8 mouse cellular contexts compared by ENCODE assay signal in the genomic region with DNA sequence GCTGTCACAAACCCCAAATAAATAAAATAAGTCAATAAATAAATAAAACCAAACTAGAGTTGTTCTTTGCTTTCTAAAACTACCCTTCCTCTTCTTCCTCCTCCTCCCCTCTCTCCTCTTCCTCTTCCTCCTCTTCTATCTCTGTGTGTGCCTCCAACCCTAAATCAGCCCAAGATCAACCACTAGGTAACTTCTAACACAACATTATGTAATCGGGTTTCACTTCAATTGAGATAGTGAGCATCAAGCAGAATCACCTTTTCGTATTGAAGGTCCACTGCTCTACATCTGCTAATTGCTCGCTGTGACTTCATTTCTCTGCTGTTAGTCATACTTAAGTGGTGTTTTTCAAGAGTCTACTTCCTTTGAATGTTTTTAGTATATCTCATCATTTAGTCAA. TPM values are rescaled to one million over a fixed set of nuclear protein-coding genes. Genes with fewer than 3 reads are reported as not detected.
DNase-seq lines count a peak whose midpoint lies in the region; ATAC-seq lines count a peak whose summit lies in the region.

No protein-coding gene starts in this region.

- H3K27me3 ChIP-seq in embryonic facial prominence, embryonic 14.5 days (replicated peaks; ENCODE audit: control insufficient read depth, insufficient read depth, low read length), result no peaks in the 10 kb centered on the region
- H3K27me3 ChIP-seq in embryonic facial prominence, embryonic 10.5 days (replicated peaks; ENCODE audit: low read depth, poor library complexity, severe bottlenecking), result no peaks in the 10 kb centered on the region
- H3K27me3 ChIP-seq in intestine, embryonic 15.5 days (replicated peaks), result no peaks in the 10 kb centered on the region
- H3K27me3 ChIP-seq in intestine, embryonic 16.5 days (replicated peaks; ENCODE audit: control insufficient read depth, insufficient read depth, low read length), result no peaks in the 10 kb centered on the region
- H3K27me3 ChIP-seq in embryonic facial prominence, embryonic 15.5 days, result no peaks in the 10 kb centered on the region
- no peaks in the 10 kb centered on the region for H3K27me3 ChIP-seq in midbrain, embryonic 16.5 days (ENCODE audit: control insufficient read depth, insufficient read depth, low read depth, low read length)

- H3K9ac ChIP-seq in embryonic facial prominence, embryonic 14.5 days (ENCODE audit: low read depth, low read length), result no peak overlapping the region
- no peak overlapping the region for H3K9ac ChIP-seq in intestine, embryonic 15.5 days
- H3K9ac ChIP-seq in intestine, embryonic 16.5 days (ENCODE audit: low read depth, low read length), result no peak overlapping the region
- H3K9ac ChIP-seq in embryonic facial prominence, embryonic 15.5 days, result no peak overlapping the region
- no peak overlapping the region for H3K9ac ChIP-seq in midbrain, embryonic 16.5 days (ENCODE audit: low read depth, low read length)

- H3K4me2 ChIP-seq in embryonic facial prominence, embryonic 14.5 days (ENCODE audit: low read depth, low read length), result no peak overlapping the region; the same call in 1 of the 2 replicates
- no peak overlapping the region for H3K4me2 ChIP-seq in intestine, embryonic 15.5 days (replicated peaks)
- no peak overlapping the region for H3K4me2 ChIP-seq in intestine, embryonic 16.5 days (ENCODE audit: low read depth, low read length)
- H3K4me2 ChIP-seq in embryonic facial prominence, embryonic 15.5 days (replicated peaks), result peak overlapping the region; percentile 60; the same call in 1 of the 2 replicates
- H3K4me2 ChIP-seq in midbrain, embryonic 16.5 days (ENCODE audit: low read length), result no peak overlapping the region

- 95% methylated on average over 3 of the region's 3 CpGs for WGBS in embryonic facial prominence, embryonic 14.5 days
- 97% methylated on average over 3 of the region's 3 CpGs for WGBS in embryonic facial prominence, embryonic 10.5 days
- 94% methylated on average over 3 of the region's 3 CpGs for WGBS in intestine, embryonic 15.5 days
- WGBS in intestine, embryonic 16.5 days, result 93% methylated on average over 3 of the region's 3 CpGs
- 92% methylated on average over 3 of the region's 3 CpGs for WGBS in embryonic facial prominence, embryonic 15.5 days
- WGBS in midbrain, embryonic 16.5 days, result 97% methylated on average over 3 of the region's 3 CpGs

- no peaks in the 10 kb centered on the region for H3K36me3 ChIP-seq in embryonic facial prominence, embryonic 14.5 days (ENCODE audit: control insufficient read depth, insufficient read depth, low read length)
- H3K36me3 ChIP-seq in embryonic facial prominence, embryonic 10.5 days (replicated peaks), result 0 out of 2 replicates have a peak, but pooled peaks cover 4% of the 10 kb centered on the region
- no peaks in the 10 kb centered on the region for H3K36me3 ChIP-seq in intestine, embryonic 15.5 days
- no peaks in the 10 kb centered on the region for H3K36me3 ChIP-seq in intestine, embryonic 16.5 days (ENCODE audit: control insufficient read depth, insufficient read depth, low read length)
- no peaks in the 10 kb centered on the region for H3K36me3 ChIP-seq in embryonic facial prominence, embryonic 15.5 days
- H3K36me3 ChIP-seq in midbrain, embryonic 16.5 days (ENCODE audit: control insufficient read depth, insufficient read depth, low read length), result no peaks in the 10 kb centered on the region

- no peak for ATAC-seq in embryonic facial prominence, embryonic 14.5 days (ENCODE audit: low read depth)
- ATAC-seq in intestine, embryonic 15.5 days, result no peak
- ATAC-seq in intestine, embryonic 16.5 days, result no peak
- ATAC-seq in embryonic facial prominence, embryonic 15.5 days (ENCODE audit: insufficient number of reproducible peaks, low FRiP score, low TSS enrichment, low read depth), result no peak
- ATAC-seq in midbrain, embryonic 16.5 days, result no peak

- no peak overlapping the region for H3K4me3 ChIP-seq in embryonic facial prominence, embryonic 14.5 days (ENCODE audit: low read depth, low read length)
- no peak overlapping the region for H3K4me3 ChIP-seq in embryonic facial prominence, embryonic 10.5 days
- no peak overlapping the region for H3K4me3 ChIP-seq in intestine, embryonic 15.5 days (replicated peaks)
- H3K4me3 ChIP-seq in intestine, embryonic 16.5 days (ENCODE audit: low read length), result no peak overlapping the region
- H3K4me3 ChIP-seq in embryonic facial prominence, embryonic 15.5 days (replicated peaks), result no peak overlapping the region
- no peak overlapping the region; the same call in 1 of the 2 replicates for H3K4me3 ChIP-seq in midbrain, embryonic 16.5 days (ENCODE audit: low read depth, low read length)

- peak overlapping the region; percentile 99; the same call in 1 of the 2 replicates for H3K27ac ChIP-seq in embryonic facial prominence, embryonic 14.5 days (replicated peaks; ENCODE audit: low read depth, low read length)
- H3K27ac ChIP-seq in embryonic facial prominence, embryonic 10.5 days (replicated peaks), result no peak overlapping the region
- H3K27ac ChIP-seq in intestine, embryonic 15.5 days, result peak overlapping the region; percentile 99; the same call in 1 of the 2 replicates
- H3K27ac ChIP-seq in intestine, embryonic 16.5 days (ENCODE audit: low read length), result no peak overlapping the region; the same call in 1 of the 2 replicates
- H3K27ac ChIP-seq in embryonic facial prominence, embryonic 15.5 days (replicated peaks), result no peak overlapping the region; the same call in 1 of the 2 replicates
- H3K27ac ChIP-seq in midbrain, embryonic 16.5 days (ENCODE audit: low read length), result peak overlapping the region; percentile 98

- H3K9me3 ChIP-seq in embryonic facial prominence, embryonic 14.5 days (ENCODE audit: control insufficient read depth, low read length), result no peaks in the 10 kb centered on the region
- H3K9me3 ChIP-seq in embryonic facial prominence, embryonic 10.5 days, result peaks cover 4% of the 10 kb centered on the region; the same call in 1 of the 2 replicates
- no peaks in the 10 kb centered on the region for H3K9me3 ChIP-seq in intestine, embryonic 15.5 days
- H3K9me3 ChIP-seq in intestine, embryonic 16.5 days (ENCODE audit: control insufficient read depth, low read length), result no peaks in the 10 kb centered on the region
- no peaks in the 10 kb centered on the region for H3K9me3 ChIP-seq in embryonic facial prominence, embryonic 15.5 days (replicated peaks)
- H3K9me3 ChIP-seq in midbrain, embryonic 16.5 days (replicated peaks; ENCODE audit: control insufficient read depth, low read length, poor library complexity, severe bottlenecking), result no peaks in the 10 kb centered on the region

- DNase-seq in embryonic facial prominence, embryonic 14.5 days (ENCODE audit: low spot score), result no peak
- DNase-seq in embryonic facial prominence, embryonic 10.5 days (ENCODE audit: low spot score), result no peak
- no peak for DNase-seq in c-Kit-positive CD71-positive TER-119-positive erythroid progenitor cells, embryonic 14.5 days (ENCODE audit: low spot score)
- DNase-seq in frontal cortex, postnatal 10 days (ENCODE audit: low spot score in 2 of 2), result no peak

- H3K4me1 ChIP-seq in embryonic facial prominence, embryonic 14.5 days (ENCODE audit: control insufficient read depth, insufficient read depth, low read length), result peaks cover 25% of the 10 kb centered on the region
- H3K4me1 ChIP-seq in embryonic facial prominence, embryonic 10.5 days, result peaks cover 24% of the 10 kb centered on the region
- peaks cover 7% of the 10 kb centered on the region for H3K4me1 ChIP-seq in intestine, embryonic 15.5 days (replicated peaks)
- H3K4me1 ChIP-seq in intestine, embryonic 16.5 days (ENCODE audit: control insufficient read depth, insufficient read depth, low read length), result peaks cover 10% of the 10 kb centered on the region
- H3K4me1 ChIP-seq in embryonic facial prominence, embryonic 15.5 days, result peaks cover 38% of the 10 kb centered on the region
- H3K4me1 ChIP-seq in midbrain, embryonic 16.5 days (ENCODE audit: control insufficient read depth, insufficient read depth, low read length), result peaks cover 24% of the 10 kb centered on the region

RNA-seq across cellular contexts. Expression of gene Gpcpd1, which starts 8.8 kb away (rescaled TPM):
- 40.4 and 49.0 TPM in 2 replicates for polyA plus RNA-seq in embryonic facial prominence, embryonic 14.5 days (2014; fragmentation: Nextera tagmentation; extraction: Ambion mirVana)
- 28.6 and 33.3 TPM in 2 replicates for polyA plus RNA-seq in embryonic facial prominence, embryonic 10.5 days (2016; fragmentation: Nextera tagmentation; extraction: Ambion mirVana)
- polyA plus RNA-seq in intestine, embryonic 15.5 days (2015; fragmentation: Nextera tagmentation; extraction: Ambion mirVana), result 22.3 and 28.8 TPM in 2 replicates
- 17.4 and 20.0 TPM in 2 replicates for polyA plus RNA-seq in intestine, embryonic 16.5 days (2015; fragmentation: Nextera tagmentation; extraction: Ambion mirVana)
- 47.3 and 48.3 TPM in 2 replicates for polyA plus RNA-seq in embryonic facial prominence, embryonic 15.5 days (2015; fragmentation: Nextera tagmentation; extraction: Ambion mirVana)
- polyA plus RNA-seq in midbrain, embryonic 16.5 days (2015; fragmentation: Nextera tagmentation; extraction: Ambion mirVana), result 77.5 and 86.7 TPM in 2 replicates

Comparison
In these comparisons a context has a peak if more than half of its experiments do, and no peak if none do; other contexts are left out.
1. H3K27ac ChIP-seq: peak in embryonic facial prominence, embryonic 14.5 days (single experiment), intestine, embryonic 15.5 days (single experiment) and midbrain, embryonic 16.5 days (single experiment); none in embryonic facial prominence, embryonic 10.5 days (single experiment), intestine, embryonic 16.5 days (single experiment) and embryonic facial prominence, embryonic 15.5 days (single experiment).